Mouse (Mus musculus) MEL (cell line): ENCODE data around the gene Hoxb5. TPM values are rescaled to one million over a fixed set of nuclear protein-coding genes. Genes with fewer than 3 reads are reported as not detected.

Source experiments
- DNase-seq: peaks from one replicate; pipeline ENCODE4 v3.0.0; 2011; ENCODE audit warnings: low read depth, low spot score
- H3K27ac ChIP-seq: 2 replicates; pipeline ENCODE4 v1.5.1; 2012; ENCODE audit warnings: low read depth, mild to moderate bottlenecking, control low read depth, low read length, moderate library complexity; ENCODE audit not compliant: control insufficient read depth
- H3K27me3 ChIP-seq, 2 experiments: fragments of 150-350 bp in 1 of 2; sonication (generic) in 1 of 2; 2 replicates each; pipeline ENCODE4 v1.6.1; 2012; ENCODE audit warnings: low read length in 2 of 2, mild to moderate bottlenecking in 2 of 2, improper control_type of control experiment in 1 of 2, moderate library complexity in 1 of 2; ENCODE audit not compliant: insufficient read depth in 2 of 2, control insufficient read depth in 1 of 2
- H3K36me3 ChIP-seq, 2 experiments: 2 replicates each; pipeline ENCODE4 v1.6.1; 2012 to 2014; ENCODE audit warnings: low read length in 2 of 2, improper control_type of control experiment in 1 of 2, inconsistent platforms in 1 of 2, mild to moderate bottlenecking in 1 of 2; ENCODE audit not compliant: insufficient read depth in 2 of 2, control insufficient read depth in 1 of 2
- H3K4me1 ChIP-seq, 2 experiments: fragments of 150-350 bp in 1 of 2; sonication (generic) in 1 of 2; 2 replicates each; pipeline ENCODE4 v1.6.1; 2012; ENCODE audit warnings: low read length in 2 of 2, improper control_type of control experiment in 1 of 2, mild to moderate bottlenecking in 1 of 2; ENCODE audit not compliant: insufficient read depth in 2 of 2, control insufficient read depth in 1 of 2
- H3K4me3 ChIP-seq, 2 experiments: fragments of 150-350 bp in 1 of 2; sonication (generic) in 1 of 2; 2 replicates each; pipeline ENCODE4 v1.5.1; 2012; ENCODE audit warnings: low read depth in 2 of 2, low read length in 2 of 2, mild to moderate bottlenecking in 2 of 2, moderate library complexity in 2 of 2, control low read depth in 1 of 2, improper control_type of control experiment in 1 of 2; ENCODE audit not compliant: control insufficient read depth in 1 of 2, insufficient read depth in 1 of 2
- H3K79me2 ChIP-seq: 2 replicates; pipeline ENCODE4 v1.6.1; 2012; ENCODE audit warnings: mild to moderate bottlenecking, low read length, moderate library complexity; ENCODE audit not compliant: control insufficient read depth, poor library complexity, insufficient read depth
- H3K9ac ChIP-seq: 2 replicates; pipeline ENCODE4 v1.6.1; 2012; ENCODE audit warnings: low read depth, mild to moderate bottlenecking, control low read depth, low read length, moderate library complexity; ENCODE audit not compliant: control insufficient read depth, poor library complexity, severe bottlenecking
- H3K9me3 ChIP-seq: fragments of 150-350 bp; sonication (generic); replicated peaks from 2 replicates; pipeline ENCODE4 v1.6.1; 2012; ENCODE audit warnings: mild to moderate bottlenecking, low read length, improper control_type of control experiment, moderate library complexity; ENCODE audit not compliant: insufficient read depth
- CHD1 ChIP-seq: IDR thresholded peaks from 2 replicates; pipeline ENCODE4 v1.6.1; 2012; ENCODE audit warnings: low read depth, mild to moderate bottlenecking, inconsistent platforms, low read length, improper control_type of control experiment
- ELF1 ChIP-seq: IDR thresholded peaks from 2 replicates; pipeline ENCODE4 v1.6.1; 2014; ENCODE audit warnings: low read depth, mild to moderate bottlenecking, inconsistent platforms, low read length, improper control_type of control experiment, moderate library complexity
- ETS1 ChIP-seq: IDR thresholded peaks from 2 replicates; pipeline ENCODE4 v1.6.1; 2012; ENCODE audit warnings: low read depth, mild to moderate bottlenecking, inconsistent platforms, low read length, improper control_type of control experiment, moderate library complexity
- KAT2A ChIP-seq: conservative IDR thresholded peaks from 2 replicates; pipeline ENCODE4 v1.6.1; 2012; ENCODE audit warnings: low read depth, low read length, improper control_type of control experiment, inconsistent platforms
- MAX ChIP-seq: IDR thresholded peaks from 2 replicates; pipeline ENCODE4 v1.6.1; 2011; ENCODE audit warnings: low read length, improper control_type of control experiment
- MEF2A ChIP-seq: IDR thresholded peaks from 2 replicates; pipeline ENCODE4 v1.6.1; 2014; ENCODE audit warnings: low read depth, mild to moderate bottlenecking, inconsistent platforms, low read length, improper control_type of control experiment; ENCODE audit not compliant: poor library complexity, insufficient replicate concordance, severe bottlenecking; ENCODE audit errors: extremely low read depth
- MXI1 ChIP-seq: IDR thresholded peaks from 2 replicates; pipeline ENCODE4 v1.6.1; 2011; ENCODE audit warnings: mild to moderate bottlenecking, low read depth, low read length, improper control_type of control experiment
- MYC ChIP-seq: IDR thresholded peaks from 2 replicates; pipeline ENCODE4 v1.6.1; 2011; ENCODE audit warnings: low read depth, mild to moderate bottlenecking, low read length, improper control_type of control experiment, moderate library complexity
- NELFE ChIP-seq: IDR thresholded peaks from 2 replicates; pipeline ENCODE4 v1.6.1; 2011; ENCODE audit warnings: low read depth, low read length, improper control_type of control experiment
- UBTF ChIP-seq: IDR thresholded peaks from 2 replicates; pipeline ENCODE4 v1.6.1; 2012; ENCODE audit warnings: low read depth, mild to moderate bottlenecking, inconsistent platforms, low read length, improper control_type of control experiment, moderate library complexity, borderline replicate concordance; ENCODE audit not compliant: insufficient read depth
- ZMIZ1 ChIP-seq: IDR thresholded peaks from 2 replicates; pipeline ENCODE4 v1.6.1; 2012; ENCODE audit warnings: low read depth, mild to moderate bottlenecking, inconsistent platforms, low read length, improper control_type of control experiment, moderate library complexity
- polyA plus RNA-seq, 2 experiments: library from polyadenylated mRNA; stranded (reverse) in 1 of 2; unstranded in 1 of 2; fragments of >175 nt in 1 of 2; fragments of >200 nt in 1 of 2; gene quantifications; 2 replicates each; pipeline versions ENCODE4 v1.2.1 to v1.2.4; 2012; ENCODE audit warnings: low replicate concordance in 2 of 2, low read depth in 1 of 2; ENCODE audit not compliant: insufficient read length in 2 of 2, insufficient read depth in 1 of 2, missing spikeins in 1 of 2
- total RNA-seq: library from RNA; depleted of rRNA; stranded (reverse); fragments of 300-350 nt; gene quantifications from 2 replicates; pipeline ENCODE4 v1.2.3, GENCODE M21; 2012

Gene Hoxb5
- total and polyA plus RNA-seq, 3 experiments = not detected

DNA sequence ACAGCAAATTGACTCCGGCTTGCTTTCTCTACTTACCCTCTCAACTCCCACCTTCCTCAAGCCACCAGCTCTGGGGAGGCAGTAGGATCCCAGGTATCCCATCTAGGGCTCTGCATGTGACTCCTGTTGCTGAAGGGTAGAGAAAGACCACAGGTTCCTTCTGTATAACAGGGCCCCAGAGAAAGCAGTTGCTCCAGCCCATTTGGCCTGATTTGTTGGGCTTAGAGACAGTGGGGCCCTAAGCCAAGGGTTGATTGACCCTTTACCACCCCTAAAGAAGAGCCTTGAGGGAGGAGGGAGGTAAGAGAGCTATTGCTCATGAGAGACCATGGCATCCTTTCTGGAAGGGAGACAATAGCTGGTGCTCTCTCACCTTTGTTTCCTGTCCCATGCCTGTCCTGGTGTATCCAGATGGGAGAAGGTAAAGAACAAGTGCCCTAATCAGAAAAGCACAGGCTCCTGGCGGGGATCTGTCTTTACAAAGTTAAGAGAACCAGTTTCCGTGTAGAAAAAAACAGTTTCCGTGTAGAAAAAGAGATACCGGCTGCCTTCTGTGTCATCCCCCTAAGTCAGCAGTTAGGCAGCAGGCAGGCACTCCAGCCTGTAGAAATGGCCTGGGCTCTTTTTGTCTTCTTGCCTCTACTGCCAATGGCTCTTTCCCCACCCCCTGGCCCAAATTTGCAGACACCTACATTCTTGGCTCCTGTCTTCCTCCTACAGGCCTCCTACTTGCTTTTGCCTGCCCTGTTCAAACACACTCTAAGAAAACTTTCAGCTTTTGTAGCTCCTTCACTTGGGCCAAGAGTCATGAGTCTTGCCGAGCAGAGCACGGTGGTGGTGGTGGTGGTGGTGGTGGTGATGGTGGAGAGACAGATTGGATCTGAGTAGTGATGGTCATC lies 36.1 kb downstream of the Hoxb5 start:
- H3K9me3 ChIP-seq = no peaks in the 10 kb centered on the region
- peaks cover 6 to 8% of the 10 kb centered on the region in 2 experiments for H3K27me3 ChIP-seq
- no peak for TF ChIP-seq CHD1
- no peak for TF ChIP-seq KAT2A
- no peak for TF ChIP-seq ETS1
- no peak overlapping the region for H3K4me3 ChIP-seq
- DNase-seq = no peak
- no peaks in the 10 kb centered on the region for H3K4me1 ChIP-seq
- H3K9ac ChIP-seq = no peak overlapping the region
- no peaks in the 10 kb centered on the region for H3K36me3 ChIP-seq
- no peak overlapping the region for H3K27ac ChIP-seq
- H3K79me2 ChIP-seq = no peaks in the 10 kb centered on the region

DNA sequence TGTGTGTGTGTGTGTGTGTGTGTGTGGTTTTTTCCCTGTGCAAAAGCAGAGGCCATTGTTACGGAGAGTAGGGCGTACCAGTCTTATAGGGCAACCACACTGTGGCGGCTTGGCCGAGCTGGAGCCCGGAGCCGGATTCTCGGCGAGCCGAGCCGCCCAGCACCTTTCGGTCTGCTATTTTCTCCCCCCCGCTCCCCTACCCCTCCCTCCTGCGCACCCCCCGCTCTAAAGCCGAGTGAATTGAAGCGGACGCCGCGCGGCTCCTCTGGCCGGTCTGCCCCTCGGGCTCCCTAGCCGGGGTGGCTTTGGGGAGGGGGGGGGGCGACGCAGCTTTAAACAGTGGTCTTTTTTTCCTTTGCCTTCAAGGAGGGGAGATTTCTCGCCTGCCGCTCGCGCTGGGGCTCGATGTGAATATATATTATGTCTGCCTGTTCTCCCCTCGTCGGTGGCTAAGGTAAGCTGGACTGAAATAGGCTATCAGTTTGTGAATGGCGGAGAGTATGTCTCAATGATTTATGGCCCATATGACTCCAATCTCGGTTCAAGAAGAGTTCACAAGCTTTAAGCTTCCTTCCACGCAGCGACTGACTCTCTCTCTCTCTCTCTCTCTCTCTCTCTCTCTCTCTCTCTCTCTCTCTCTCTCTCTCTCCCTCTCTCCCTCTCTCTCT lies 37.7 kb downstream of the Hoxb5 start:
- H3K79me2 ChIP-seq = no peaks in the 10 kb centered on the region
- H3K9me3 ChIP-seq = no peaks in the 10 kb centered on the region
- H3K9ac ChIP-seq = no peak overlapping the region
- no peaks in the 10 kb centered on the region for H3K4me1 ChIP-seq
- no peak overlapping the region for H3K27ac ChIP-seq
- H3K4me3 ChIP-seq = no peak overlapping the region
- H3K27me3 ChIP-seq = peaks cover 6 to 8% of the 10 kb centered on the region in 2 experiments
- H3K36me3 ChIP-seq = no peaks in the 10 kb centered on the region
- DNase-seq = no peak
- TF ChIP-seq MEF2A (no peak), MAX (no peak), UBTF (no peak)

DNA sequence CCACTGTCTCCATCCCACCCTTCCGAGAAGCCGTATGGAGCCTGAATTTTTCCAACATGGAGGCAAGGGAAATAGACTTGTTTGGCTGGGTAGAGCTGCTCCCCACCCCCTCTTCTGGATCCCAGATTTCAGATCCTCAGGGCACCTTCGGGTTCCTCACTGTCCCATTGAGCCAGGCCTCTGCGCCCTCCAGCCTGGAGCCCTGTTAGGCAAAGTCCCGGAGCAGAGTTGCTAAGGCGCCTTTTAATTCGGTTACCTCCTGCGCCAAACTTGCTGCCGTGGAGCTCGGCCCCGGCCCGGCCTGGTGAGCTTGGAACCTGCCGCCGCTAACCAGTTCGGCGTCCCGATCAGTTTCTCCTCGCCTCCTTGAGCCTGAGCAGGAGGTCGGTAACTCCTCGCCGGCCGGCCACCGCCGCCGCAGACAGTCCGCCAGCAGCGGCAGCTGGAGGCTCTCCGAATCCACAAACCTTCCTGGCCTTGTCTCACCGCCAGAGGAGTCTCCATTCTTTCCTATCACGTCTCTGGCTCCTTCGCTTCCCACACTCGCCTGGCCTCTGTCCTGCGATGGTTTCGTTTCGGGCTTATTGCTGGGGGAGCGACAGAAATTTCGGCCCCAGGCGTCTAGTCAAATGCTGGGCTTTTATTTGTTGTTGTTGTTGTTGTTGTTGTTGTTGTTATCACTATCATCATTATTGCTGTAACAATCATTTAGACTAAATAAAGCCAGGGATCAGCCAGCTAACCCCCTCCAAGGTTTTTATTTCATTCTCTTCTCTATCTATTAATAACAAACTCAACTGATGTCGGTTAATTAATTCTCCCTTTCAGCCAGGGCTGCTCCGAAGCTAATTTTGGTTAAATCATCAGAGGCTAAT lies 38.8 kb downstream of the Hoxb5 start:
- Histone ChIP-seq H3K9ac (no peak overlapping the region), H3K27ac (no peak overlapping the region), H3K4me3 (no peak overlapping the region), H3K36me3 (no peaks in the 10 kb centered on the region), H3K27me3 (peaks cover 0 to 7% of the 10 kb centered on the region in 2 experiments; a peak in 3 of 4 replicates), H3K79me2 (no peaks in the 10 kb centered on the region), H3K9me3 (no peaks in the 10 kb centered on the region), H3K4me1 (no peaks in the 10 kb centered on the region)
- DNase-seq = no peak
- no peak for TF ChIP-seq ELF1
- TF ChIP-seq MYC = no peak
- no peak for TF ChIP-seq MXI1
- TF ChIP-seq ZMIZ1 = no peak
- TF ChIP-seq NELFE = no peak
